Comparison of ENCODE assay signal across 9 mouse cellular contexts in genomic region chr10:12922077-12922573, GRCm38 (mm10). TPM values are rescaled to one million over a fixed set of nuclear protein-coding genes. Genes with fewer than 3 reads are reported as not detected.
DNase-seq lines count a peak whose midpoint lies in the region; ATAC-seq and TF ChIP-seq lines count a peak whose summit lies in the region.
"Had no signal": no experiment of that assay in that cellular context is flagged by ENCODE, and none has a peak within 500 bp of the region (broad histone marks: within the 10 kb centered on the region; RNA-seq: fewer than 3 reads in every experiment).

No protein-coding gene starts in this region.

- no peak for DNase-seq in kidney, adult 2 months
- no peak for DNase-seq in kidney, adult 9 months
- no peak for DNase-seq in cerebellum, adult 18-20 months
- DNase-seq in adrenal gland, postnatal 4 days (ENCODE audit: low spot score in 2 of 2): no peak
- no peak for DNase-seq in retina, postnatal 1 day

- H3K4me2 ChIP-seq in hindbrain, embryonic 15.5 days: peak overlapping the region; percentile 71
- peak overlapping the region; percentile 56 for H3K4me2 ChIP-seq in midbrain, embryonic 12.5 days (replicated peaks)

- no peak; the same call in 1 of the 2 replicates for ATAC-seq in hindbrain, embryonic 15.5 days (ENCODE audit: low FRiP score, low read depth)
- ATAC-seq in midbrain, embryonic 12.5 days (ENCODE audit: low FRiP score, low read depth): peak; percentile 47

- H3K27me3 ChIP-seq in kidney, adult 2 months (replicated peaks; ENCODE audit: control insufficient read depth, insufficient read depth, low read length): no peaks in the 10 kb centered on the region
- no peaks in the 10 kb centered on the region for H3K27me3 ChIP-seq in hindbrain, embryonic 15.5 days
- no peaks in the 10 kb centered on the region for H3K27me3 ChIP-seq in midbrain, embryonic 12.5 days
- H3K27me3 ChIP-seq: Patski had no signal

- TF ChIP-seq CTCF in kidney, adult 2 months (conservative IDR thresholded peaks at IDR 0.05; ENCODE audit: insufficient read depth, insufficient read length, low read depth, low read length): no peak

- peak overlapping the region; percentile 60 for H3K4me3 ChIP-seq in kidney, adult 2 months (ENCODE audit: insufficient read depth, low read depth, low read length)
- H3K4me3 ChIP-seq in brown adipose tissue, adult 24 weeks (ENCODE audit: insufficient read depth, low read depth, low read length): peak overlapping the region; percentile 78
- H3K4me3 ChIP-seq in hindbrain, embryonic 15.5 days: peak overlapping the region; percentile 61
- peak overlapping the region; percentile 67 for H3K4me3 ChIP-seq in midbrain, embryonic 12.5 days

- peak overlapping the region; percentile 14; the same call in 1 of the 2 replicates for H3K9ac ChIP-seq in hindbrain, embryonic 15.5 days
- peak overlapping the region; percentile 71; the same call in 1 of the 2 replicates for H3K9ac ChIP-seq in midbrain, embryonic 12.5 days (replicated peaks)

- no peak overlapping the region for H3K27ac ChIP-seq in kidney, adult 2 months (ENCODE audit: insufficient read depth, low read depth, low read length)
- H3K27ac ChIP-seq in brown adipose tissue, adult 24 weeks (replicated peaks; ENCODE audit: low read depth, low read length): no peak overlapping the region
- H3K27ac ChIP-seq in hindbrain, embryonic 15.5 days (replicated peaks): 0 out of 2 replicates have a peak overlapping the region, but pooled peaks have one; percentile 88
- peak overlapping the region; percentile 88; the same call in 1 of the 2 replicates for H3K27ac ChIP-seq in midbrain, embryonic 12.5 days (replicated peaks)

- 9% methylated on average over 13 of the region's 13 CpGs for WGBS in kidney, adult 2 months
- WGBS in hindbrain, embryonic 15.5 days: 3% methylated on average over 13 of the region's 13 CpGs
- WGBS in midbrain, embryonic 12.5 days: 2% methylated on average over 13 of the region's 13 CpGs

- H3K9me3 ChIP-seq in hindbrain, embryonic 15.5 days: no peaks in the 10 kb centered on the region
- H3K9me3 ChIP-seq in midbrain, embryonic 12.5 days: no peaks in the 10 kb centered on the region

- TF ChIP-seq POLR2A in kidney, adult 2 months (IDR thresholded peaks at IDR 0.05; ENCODE audit: low read depth, low read length): no peak

- no peaks in the 10 kb centered on the region for H3K36me3 ChIP-seq in kidney, adult 2 months (ENCODE audit: control insufficient read depth, insufficient read depth, low read length)
- no peaks in the 10 kb centered on the region for H3K36me3 ChIP-seq in hindbrain, embryonic 15.5 days
- no peaks in the 10 kb centered on the region for H3K36me3 ChIP-seq in midbrain, embryonic 12.5 days

- H3K4me1 ChIP-seq in kidney, adult 2 months (ENCODE audit: control insufficient read depth, insufficient read depth, low read length): no peaks in the 10 kb centered on the region; the same call in 1 of the 2 replicates
- no peaks in the 10 kb centered on the region for H3K4me1 ChIP-seq in brown adipose tissue, adult 24 weeks (ENCODE audit: control insufficient read depth, insufficient read depth, insufficient read length, low read length)
- H3K4me1 ChIP-seq in hindbrain, embryonic 15.5 days (replicated peaks): peaks cover 10% of the 10 kb centered on the region
- H3K4me1 ChIP-seq in midbrain, embryonic 12.5 days: peaks cover 7% of the 10 kb centered on the region; the same call in 1 of the 2 replicates

RNA-seq across cellular contexts. Expression of gene Stx11, which starts 42.0 kb away (rescaled TPM):
- polyA plus RNA-seq in kidney, adult 2 months (2012; rRNA removed): 1.4 and 1.5 TPM in 2 replicates
- 0.99 and 1.0 TPM in 2 replicates for polyA plus RNA-seq in brown adipose tissue, adult 24 weeks (2012; ENCODE audit: insufficient read depth, insufficient read length, missing spikeins)
- 1.8 and 2.0 TPM in 2 replicates for polyA plus RNA-seq in hindbrain, embryonic 15.5 days (2015; fragmentation: Nextera tagmentation; extraction: Ambion mirVana)
- 1.4 and 1.7 TPM in 2 replicates for polyA plus RNA-seq in midbrain, embryonic 12.5 days (2016; fragmentation: Nextera tagmentation; extraction: Ambion mirVana)
- 1 to 10 TPM; 8.4 to 9.7 TPM for total RNA-seq in adrenal gland, postnatal 4 days (2021)

RNA-seq across cellular contexts. Expression of gene Utrn, which starts 53.0 kb away (rescaled TPM):
- polyA plus RNA-seq in kidney, adult 2 months (2012; rRNA removed): 20.8 and 21.1 TPM in 2 replicates
- polyA plus RNA-seq in brown adipose tissue, adult 24 weeks (2012; ENCODE audit: insufficient read depth, insufficient read length, missing spikeins): 27.9 and 42.7 TPM in 2 replicates
- 25.6 and 30.2 TPM in 2 replicates for polyA plus RNA-seq in hindbrain, embryonic 15.5 days (2015; fragmentation: Nextera tagmentation; extraction: Ambion mirVana)
- polyA plus RNA-seq in midbrain, embryonic 12.5 days (2016; fragmentation: Nextera tagmentation; extraction: Ambion mirVana): 37.3 and 41.2 TPM in 2 replicates
- 100 to 1,000 TPM in 1 of 2 experiments, 10 to 100 TPM in 1; 91.1 to 101 TPM for total RNA-seq in adrenal gland, postnatal 4 days (2021)

Comparison
In these comparisons a context has a peak if more than half of its experiments do, and no peak if none do; other contexts are left out.
1. H3K27ac ChIP-seq: peak in hindbrain, embryonic 15.5 days (single experiment) and midbrain, embryonic 12.5 days (single experiment); none in kidney, adult 2 months (single experiment) and brown adipose tissue, adult 24 weeks (single experiment).
2. Peak in every context shown above with its lines, with median percentiles within 50 percentile points of each other: H3K4me3 ChIP-seq.